Mouse (Mus musculus): Measurements from ENCODE around the gene Klf5. TPM values are rescaled to one million over a fixed set of nuclear protein-coding genes. Genes with fewer than 3 reads are reported as not detected.

The Klf5 gene
- total RNA-seq (2012; rRNA removed) (0.69 and 0.92 TPM in 2 replicates), polyA plus RNA-seq (2012; ENCODE audit: insufficient read depth in 1 of 2, insufficient read length in 2 of 2, low read depth in 1 of 2, low replicate concordance in 2 of 2, missing spikeins in 1 of 2) (1 to 10 TPM in 1 of 2 experiments, not detected in 1; 3.9 TPM)

DNA sequence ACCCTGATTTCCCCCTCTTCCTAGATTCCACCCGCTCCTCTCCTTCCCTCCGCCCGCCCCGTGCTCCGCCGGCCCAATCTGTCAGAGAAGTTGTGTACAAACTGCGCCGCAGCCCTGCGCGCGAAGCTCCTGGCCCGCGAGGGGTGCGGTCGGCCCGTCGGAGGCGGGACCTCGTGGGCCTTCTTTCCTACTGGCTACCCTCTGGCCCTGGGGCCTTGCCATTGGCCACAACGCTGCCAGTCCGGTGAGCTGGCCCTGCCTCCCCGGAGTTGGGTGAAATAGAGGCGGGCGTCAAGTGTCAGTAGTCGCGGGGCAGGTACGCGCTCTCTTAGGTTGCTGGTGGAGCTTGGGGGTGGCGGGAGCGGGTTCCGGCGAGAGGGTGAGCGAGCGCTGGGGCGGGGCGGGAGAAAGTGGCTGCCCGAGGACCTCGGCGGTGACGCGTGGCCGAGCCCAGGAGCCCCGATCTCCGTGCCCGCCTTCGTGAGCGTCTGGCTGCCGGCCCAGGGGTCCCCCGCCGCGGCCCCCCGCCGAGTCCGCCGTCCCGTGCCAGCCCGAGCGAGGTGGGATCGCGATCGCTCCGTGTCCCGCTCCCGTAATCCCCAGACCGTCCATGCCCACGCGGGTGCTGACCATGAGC, at the start of gene Klf5:
Klf5 (plus strand) TSS at position 307 of the 637 bp plus-strand sequence.
- no peaks in the 10 kb centered on the region for H3K27me3 ChIP-seq (ENCODE audit: control insufficient read depth in 1 of 2, insufficient read depth in 2 of 2, low read length in 2 of 2)
- peaks cover 5 to 12% of the 10 kb centered on the region in 2 experiments; a peak in 3 of 4 replicates for H3K4me1 ChIP-seq (ENCODE audit: control insufficient read depth in 1 of 2, insufficient read depth in 2 of 2, low read length in 2 of 2)
- peak within 1 kb of the TSS; percentile 85 for H3K9ac ChIP-seq (ENCODE audit: control insufficient read depth, low read depth, low read length, poor library complexity, severe bottlenecking)
- TF ChIP-seq HCFC1 (IDR thresholded peaks at IDR 0.05; ENCODE audit: low read depth, low read length) (peak; percentile 63; the same call in 1 of the 2 replicates), TCF12 (IDR thresholded peaks at IDR 0.05; ENCODE audit: low read depth, low read length) (peak; percentile 66), RAD21 (IDR thresholded peaks at IDR 0.05; ENCODE audit: low read depth, low read length) (no peak), E2F4 (IDR thresholded peaks at IDR 0.05; ENCODE audit: borderline replicate concordance, low read depth, low read length) (peak; percentile 50; the same call in 1 of the 2 replicates), POLR2AphosphoS5 (IDR thresholded peaks at IDR 0.05; ENCODE audit: borderline replicate concordance, low read depth, low read length) (no peak), KAT2A (conservative IDR thresholded peaks at IDR 0.05; ENCODE audit: low read depth, low read length) (no peak), GATA1 (IDR thresholded peaks at IDR 0.05; ENCODE audit: low read depth, low read length) (no peak), MAZ (IDR thresholded peaks at IDR 0.05; ENCODE audit: low read depth, low read length) (peak; percentile 93), MXI1 (IDR thresholded peaks at IDR 0.05; ENCODE audit: low read depth, low read length) (peak; percentile 63), RCOR1 (IDR thresholded peaks at IDR 0.05; ENCODE audit: low read depth, low read length) (no peak), CTCF (IDR thresholded peaks at IDR 0.05 in 2 of 3, conservative IDR thresholded peaks at IDR 0.05 in 1 of 3; ENCODE audit: control insufficient read depth in 1 of 3, insufficient read depth in 1 of 3, low read depth in 2 of 3, low read length in 3 of 3, poor library complexity in 1 of 3, severe bottlenecking in 1 of 3) (no peak), ZNF384 (IDR thresholded peaks at IDR 0.05; ENCODE audit: low read depth, low read length) (no peak), SIN3A (IDR thresholded peaks at IDR 0.05; ENCODE audit: low read length) (peak; percentile 67), ZMIZ1 (IDR thresholded peaks at IDR 0.05; ENCODE audit: low read depth, low read length) (peak; percentile 96), MAX (IDR thresholded peaks at IDR 0.05; ENCODE audit: low read length) (peak; percentile 64; the same call in 1 of the 2 replicates), ELF1 (IDR thresholded peaks at IDR 0.05; ENCODE audit: low read depth, low read length) (peak; percentile 37; the same call in 1 of the 2 replicates), JUND (IDR thresholded peaks at IDR 0.05; ENCODE audit: low read depth, low read length) (no peak), CHD2 (IDR thresholded peaks at IDR 0.05; ENCODE audit: low read length) (peak; percentile 58; the same call in 1 of the 2 replicates), TBP (IDR thresholded peaks at IDR 0.05; ENCODE audit: low read depth, low read length) (peak; percentile 80), MEF2A (IDR thresholded peaks at IDR 0.05; ENCODE audit: extremely low read depth, insufficient replicate concordance, low read depth, low read length, poor library complexity, severe bottlenecking) (no peak), SMC3 (IDR thresholded peaks at IDR 0.05; ENCODE audit: low read depth, low read length) (no peak), GABPA (IDR thresholded peaks at IDR 0.05; ENCODE audit: low read depth, low read length) (no peak), BHLHE40 (IDR thresholded peaks at IDR 0.05; ENCODE audit: borderline replicate concordance, low read depth, low read length) (no peak), MYB (IDR thresholded peaks at IDR 0.05; ENCODE audit: low read depth, low read length) (no peak), MAFK (IDR thresholded peaks at IDR 0.05; ENCODE audit: borderline replicate concordance, low read depth, low read length) (no peak), USF2 (IDR thresholded peaks at IDR 0.05; ENCODE audit: borderline replicate concordance in 1 of 2, insufficient read depth in 1 of 2, low read depth in 1 of 2, low read length in 2 of 2) (no peak), NRF1 (IDR thresholded peaks at IDR 0.05; ENCODE audit: insufficient read depth, low read depth, low read length, poor library complexity, severe bottlenecking) (peak; percentile 74), NELFE (IDR thresholded peaks at IDR 0.05; ENCODE audit: low read depth, low read length) (peak; percentile 74), POLR2A (IDR thresholded peaks at IDR 0.05; ENCODE audit: control insufficient read depth in 1 of 2, insufficient read depth in 1 of 2, low read depth in 1 of 2, low read length in 2 of 2, poor library complexity in 1 of 2) (peak; percentile 46 to 77), TAL1 (IDR thresholded peaks at IDR 0.05; ENCODE audit: low read length) (no peak), POLR2AphosphoS2 (IDR thresholded peaks at IDR 0.05; ENCODE audit: low read length) (peak; percentile 66; the same call in 1 of the 2 replicates), MYC (IDR thresholded peaks at IDR 0.05; ENCODE audit: low read depth, low read length) (no peak)
- H3K36me3 ChIP-seq (ENCODE audit: control insufficient read depth in 1 of 2, insufficient read depth in 2 of 2, low read length in 2 of 2) = peaks cover 0 to 12% of the 10 kb centered on the region in 2 experiments; a peak in 2 of 4 replicates
- H3K4me3 ChIP-seq (ENCODE audit: control insufficient read depth in 1 of 2, insufficient read depth in 1 of 2, low read depth in 2 of 2, low read length in 2 of 2) = peak within 1 kb of the TSS; percentile 88 to 96
- peaks cover 7% of the 10 kb centered on the region; the same call in 1 of the 2 replicates for H3K79me2 ChIP-seq (ENCODE audit: control insufficient read depth, insufficient read depth, low read length, poor library complexity)
- peak within 1 kb of the TSS; percentile 42; the same call in 1 of the 2 replicates for H3K27ac ChIP-seq (ENCODE audit: control insufficient read depth, low read depth, low read length)
- DNase-seq (ENCODE audit: low read depth, low spot score) = peak; percentile 97
- H3K9me3 ChIP-seq (replicated peaks; ENCODE audit: insufficient read depth, low read length) = no peaks in the 10 kb centered on the region

All from MEL (cell line).